Mouse (Mus musculus) intestine, postnatal 0 days (tissue): ENCODE data around the gene Haus8. TPM values are rescaled to one million over a fixed set of nuclear protein-coding genes. Genes with fewer than 3 reads are reported as not detected.
"Not testable (repeated sequence)": the region's sequence is repeated elsewhere in the genome, so short reads cannot be mapped to it uniquely, and the experiment has no call there.

Experiments used
- ATAC-seq: fragments of 200-750 bp; cut with Nextera tagmentation; 2 replicates; pipeline ENCODE4 v1.8.0; 2017; ENCODE audit warnings: mild to moderate bottlenecking, moderate TSS enrichment, moderate library complexity
- H3K27ac ChIP-seq: fragments of 300-500 bp; sonication (generic); 2 replicates; pipeline ENCODE4 v1.5.1; 2014; ENCODE audit warnings: mild to moderate bottlenecking, low read depth, low read length, moderate library complexity
- H3K27me3 ChIP-seq: fragments of 300-500 bp; sonication (generic); replicated peaks from 2 replicates; pipeline ENCODE4 v1.6.1; 2014; ENCODE audit warnings: low read length, mixed read lengths; ENCODE audit not compliant: control insufficient read depth, insufficient read depth
- H3K36me3 ChIP-seq: fragments of 300-500 bp; sonication (generic); 2 replicates; pipeline ENCODE4 v1.6.1; 2014; ENCODE audit warnings: mild to moderate bottlenecking, moderate library complexity; ENCODE audit not compliant: control insufficient read depth, insufficient read depth
- H3K4me1 ChIP-seq: fragments of 300-500 bp; sonication (generic); replicated peaks from 2 replicates; pipeline ENCODE4 v1.6.1; 2014; ENCODE audit warnings: antibody characterized with exemption, low read length, mixed read lengths; ENCODE audit not compliant: control insufficient read depth, insufficient read depth
- H3K4me2 ChIP-seq: fragments of 300-500 bp; sonication (generic); replicated peaks from 2 replicates; pipeline ENCODE4 v1.6.1; 2014; ENCODE audit warnings: low read depth, mild to moderate bottlenecking, moderate library complexity
- H3K4me3 ChIP-seq: fragments of 300-500 bp; sonication (generic); 2 replicates; pipeline ENCODE4 v1.5.1; 2014; ENCODE audit warnings: low read depth, low read length
- H3K9ac ChIP-seq: fragments of 300-500 bp; sonication (generic); 2 replicates; pipeline ENCODE4 v1.6.1; 2014; ENCODE audit warnings: mild to moderate bottlenecking, low read depth, low read length
- H3K9me3 ChIP-seq: fragments of 300-500 bp; sonication (generic); 2 replicates; pipeline ENCODE4 v1.6.1; 2016; ENCODE audit warnings: mixed run types; ENCODE audit not compliant: control insufficient read depth
- CTCF ChIP-seq: sonication (generic); IDR thresholded peaks from 2 replicates; pipeline ENCODE4 v1.5.1; 2016; ENCODE audit warnings: low read depth, mild to moderate bottlenecking, control low read depth, antibody characterized with exemption, moderate library complexity
- WGBS: fragments of 180-500 bp; shearing (Covaris S2); extraction: QIAGEN DNeasy Blood & Tissue Kit; methylation state at CpG from one replicate; pipeline ENCODE4 v1.1.7; 2014; 5-methylcytosine and 5-hydroxymethylcytosine counted together
- polyA plus RNA-seq: library from polyadenylated mRNA; unstranded; fragments of >200 nt; fragmentation: Nextera tagmentation; extraction: Ambion mirVana; gene quantifications from 2 replicates; pipeline ENCODE4 v1.2.1, GENCODE M21; 2015

The Haus8 gene
- polyA plus RNA-seq, 1 experiment from 2014 or later = 13.1 TPM

DNA sequence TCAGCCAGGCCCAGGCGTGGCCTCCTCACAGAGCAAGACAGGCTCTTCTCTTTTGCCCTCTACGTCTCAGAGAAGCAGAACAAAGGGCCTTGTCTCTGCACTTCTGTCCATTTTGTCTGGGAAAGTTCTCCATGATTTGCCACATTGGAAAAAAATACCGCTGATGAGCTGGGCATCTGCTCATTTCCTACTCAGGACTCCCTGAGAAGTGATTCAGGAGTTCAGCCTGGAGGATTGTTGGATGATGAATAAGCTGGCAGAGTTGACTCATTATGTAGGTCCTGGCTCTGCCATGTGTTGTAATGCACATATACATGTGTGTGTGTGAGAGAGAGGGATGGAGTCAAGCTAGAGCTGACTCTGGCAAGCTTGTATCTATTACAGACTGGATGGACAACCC, 3.4 kb upstream of the Haus8 start:
- WGBS = 89% methylated on average over 3 of the region's 3 CpGs
- Histone ChIP-seq H3K4me2 (no peak overlapping the region), H3K4me1 (peaks cover 3% of the 10 kb centered on the region; the same call in 1 of the 2 replicates), H3K27ac (no peak overlapping the region), H3K9ac (no peak overlapping the region), H3K4me3 (no peak overlapping the region), H3K9me3 (no peaks in the 10 kb centered on the region), H3K36me3 (peaks cover 3% of the 10 kb centered on the region; the same call in 1 of the 2 replicates), H3K27me3 (no peaks in the 10 kb centered on the region)
- no peak for TF ChIP-seq CTCF
- ATAC-seq = no peak

DNA sequence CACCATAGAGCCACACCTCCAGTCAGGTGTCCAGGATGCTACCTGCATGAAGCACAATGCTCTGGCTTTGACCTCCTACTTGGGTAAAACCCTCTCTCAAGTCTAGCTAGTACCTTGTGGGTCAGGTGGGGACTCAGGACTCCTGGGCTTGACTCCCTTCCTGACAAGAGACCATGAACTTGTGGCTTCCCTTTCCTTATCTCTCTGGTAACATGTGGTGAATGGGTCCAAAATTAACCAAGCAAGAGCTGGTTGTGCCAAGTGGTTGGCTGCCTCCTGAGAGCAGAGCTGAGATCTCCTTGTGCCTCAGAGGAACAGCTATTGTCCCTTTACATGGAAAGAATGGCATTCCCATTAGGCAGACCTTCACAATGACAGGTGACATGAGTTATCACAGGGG, 1.7 kb upstream of the Haus8 start:
- H3K9ac ChIP-seq = no peak overlapping the region
- H3K36me3 ChIP-seq = peaks cover 3% of the 10 kb centered on the region; the same call in 1 of the 2 replicates
- H3K4me2 ChIP-seq = no peak overlapping the region
- H3K4me1 ChIP-seq = peaks cover 3% of the 10 kb centered on the region; the same call in 1 of the 2 replicates
- no peak overlapping the region for H3K27ac ChIP-seq
- ATAC-seq = no peak
- no peaks in the 10 kb centered on the region for H3K9me3 ChIP-seq
- TF ChIP-seq CTCF = no peak
- no peaks in the 10 kb centered on the region for H3K27me3 ChIP-seq
- no peak overlapping the region for H3K4me3 ChIP-seq

DNA sequence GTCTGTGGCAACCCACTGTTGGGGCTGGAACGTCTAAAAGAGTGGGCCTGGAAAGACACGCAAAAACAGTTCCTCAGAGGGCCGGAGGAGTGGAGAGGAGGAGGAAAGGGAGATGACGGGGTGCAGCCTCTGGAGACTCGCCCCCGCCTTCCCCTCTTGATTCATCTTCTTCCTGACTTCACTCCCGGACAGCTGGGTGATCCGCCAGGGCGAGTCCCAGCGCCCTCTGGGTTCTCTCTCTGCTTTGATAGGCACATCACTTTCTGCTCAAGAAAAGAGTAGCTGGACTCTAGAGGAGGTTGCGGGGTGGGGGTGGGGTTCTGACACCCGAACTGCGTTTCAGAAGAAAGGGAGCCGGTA, 397 bp upstream of the Haus8 start:
- Histone ChIP-seq H3K4me2 (peak overlapping the region; percentile 73), H3K9me3 (no peaks in the 10 kb centered on the region), H3K36me3 (peaks cover 3% of the 10 kb centered on the region; the same call in 1 of the 2 replicates), H3K4me3 (peak overlapping the region; percentile 87), H3K27ac (peak overlapping the region; percentile 91), H3K27me3 (no peaks in the 10 kb centered on the region), H3K9ac (peak overlapping the region; percentile 80), H3K4me1 (peaks cover 3% of the 10 kb centered on the region; the same call in 1 of the 2 replicates)
- 0% methylated on average over 14 of the region's 14 CpGs for WGBS
- TF ChIP-seq CTCF = peak; percentile 23; the same call in 1 of the 2 replicates
- no peak; the same call in 1 of the 2 replicates for ATAC-seq

DNA sequence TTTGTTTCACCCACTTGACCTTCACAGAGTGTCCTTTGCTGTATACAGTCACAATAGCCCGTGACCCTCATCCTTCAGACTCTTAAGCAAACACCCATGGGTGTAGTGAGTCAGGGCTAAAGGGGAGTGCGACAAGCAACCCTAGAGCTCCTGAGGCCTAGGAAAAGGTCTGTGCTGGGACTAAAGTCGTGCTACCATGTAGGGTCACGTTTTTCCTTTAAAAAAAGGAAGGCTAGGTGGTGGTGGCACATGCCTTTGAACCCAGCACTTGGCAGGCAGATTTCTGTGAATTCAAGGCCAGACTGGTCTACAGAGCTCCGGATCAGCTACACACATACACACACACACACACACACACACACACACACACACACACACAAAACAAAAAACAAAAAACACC, 1.1 kb downstream of the Haus8 start:
- Histone ChIP-seq H3K27ac (no peak overlapping the region), H3K9ac (peak overlapping the region; percentile 45), H3K36me3 (peaks cover 3% of the 10 kb centered on the region; the same call in 1 of the 2 replicates), H3K4me2 (peak overlapping the region; percentile 73), H3K9me3 (no peaks in the 10 kb centered on the region), H3K4me3 (peak overlapping the region; percentile 87), H3K27me3 (no peaks in the 10 kb centered on the region), H3K4me1 (peaks cover 3% of the 10 kb centered on the region; the same call in 1 of the 2 replicates)
- TF ChIP-seq CTCF = no peak
- 14% methylated on average over 5 of the region's 5 CpGs for WGBS
- no peak for ATAC-seq

DNA sequence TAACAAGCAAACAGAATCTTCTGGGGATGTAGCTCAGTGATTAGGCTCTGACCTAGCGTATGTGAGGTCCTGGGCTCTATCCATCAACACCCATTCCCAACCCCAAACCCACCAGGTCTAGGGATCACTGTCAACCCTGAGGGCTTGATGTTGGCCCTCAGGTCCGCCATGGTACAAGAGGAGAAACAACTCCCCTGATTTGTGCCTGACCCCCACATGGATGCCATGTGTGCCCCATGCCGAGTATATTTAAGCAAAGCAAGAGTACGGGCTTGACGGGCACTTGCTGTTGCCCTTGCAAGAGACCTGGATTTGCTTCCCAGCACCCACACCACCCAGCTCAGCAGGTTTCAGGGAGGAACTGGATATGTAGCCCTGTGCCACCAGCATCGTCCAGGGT, 4.4 kb downstream of the Haus8 start:
- H3K9me3 ChIP-seq, ATAC-seq, H3K27me3 ChIP-seq, H3K36me3 ChIP-seq, H3K27ac ChIP-seq, H3K4me3 ChIP-seq, H3K4me1 ChIP-seq, H3K4me2 ChIP-seq, H3K9ac ChIP-seq: not testable (repeated sequence)
- 96% methylated on average over 5 of the region's 6 CpGs for WGBS

DNA sequence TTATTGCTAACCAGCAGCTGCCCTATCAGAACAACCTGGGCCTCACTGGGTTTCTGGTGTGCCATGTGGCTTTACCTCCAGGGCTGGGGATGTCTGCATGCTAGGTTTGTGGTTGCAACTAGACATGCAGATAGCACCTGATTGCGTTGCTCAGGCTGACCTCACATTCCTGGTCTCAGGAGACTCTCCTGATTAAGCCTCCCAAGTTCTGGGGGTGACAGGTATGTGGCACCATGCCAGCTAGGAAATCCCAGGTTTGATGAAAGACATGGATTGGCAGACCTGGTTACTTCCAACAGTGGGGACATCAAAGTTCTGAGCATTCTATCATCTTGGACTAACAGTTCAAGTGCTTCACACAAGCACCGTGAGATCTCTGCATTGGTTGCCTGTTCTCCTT, 5.0 kb downstream of the Haus8 start:
- WGBS = 95% methylated on average over 2 of the region's 2 CpGs
- Histone ChIP-seq H3K27me3 (no peaks in the 10 kb centered on the region), H3K36me3 (no peaks in the 10 kb centered on the region), H3K9ac (no peak overlapping the region), H3K9me3 (no peaks in the 10 kb centered on the region), H3K4me2 (no peak overlapping the region), H3K4me1 (no peaks in the 10 kb centered on the region), H3K4me3 (no peak overlapping the region), H3K27ac (no peak overlapping the region)
- no peak for TF ChIP-seq CTCF
- no peak for ATAC-seq

DNA sequence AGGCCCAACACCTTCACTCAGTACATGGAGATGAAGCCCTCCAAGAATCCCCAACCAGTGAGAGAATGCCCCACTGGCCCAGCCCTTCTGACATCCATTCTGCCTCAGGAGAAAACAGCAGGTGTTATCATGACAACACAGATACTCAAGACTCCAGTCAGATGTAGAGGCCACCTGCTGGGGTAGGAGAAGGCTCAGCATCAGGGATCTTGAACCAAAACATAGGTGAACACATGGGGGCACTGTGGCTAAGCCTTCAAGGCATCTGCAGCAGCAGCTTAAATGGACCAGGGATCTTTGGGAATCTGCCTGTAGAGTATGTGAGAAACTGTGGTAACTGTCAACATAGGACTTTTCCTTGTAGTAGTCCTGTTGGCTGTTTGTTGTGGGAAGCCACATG, 11.5 kb downstream of the Haus8 start:
- no peaks in the 10 kb centered on the region for H3K27me3 ChIP-seq
- peaks cover 3% of the 10 kb centered on the region; the same call in 1 of the 2 replicates for H3K36me3 ChIP-seq
- H3K4me3 ChIP-seq = no peak overlapping the region
- H3K4me1 ChIP-seq = no peaks in the 10 kb centered on the region
- peak; percentile 73 for TF ChIP-seq CTCF
- H3K9me3 ChIP-seq = no peaks in the 10 kb centered on the region
- no peak overlapping the region for H3K4me2 ChIP-seq
- no peak overlapping the region for H3K9ac ChIP-seq
- no peak overlapping the region for H3K27ac ChIP-seq
- no peak for ATAC-seq
